Comparison of ENCODE assay signal across 25 mouse cellular contexts in genomic region chr1:157806296-157806695, GRCm38 (mm10).
DNase-seq lines count a peak whose midpoint lies in the region; ATAC-seq and TF ChIP-seq lines count a peak whose summit lies in the region.
"Had no signal": no experiment of that assay in that cellular context is flagged by ENCODE, and none has a peak within 500 bp of the region (broad histone marks: within the 10 kb centered on the region; RNA-seq: fewer than 3 reads in every experiment).

No protein-coding gene starts in this region.

- WGBS in kidney, adult 2 months, result 53% methylated on average over 1 of the region's 1 CpGs
- 81% methylated on average over 1 of the region's 1 CpGs for WGBS in kidney, embryonic 15.5 days

- H3K4me3 ChIP-seq in kidney, adult 2 months (ENCODE audit: insufficient read depth, low read depth, low read length), result no peak overlapping the region
- no peak overlapping the region for H3K4me3 ChIP-seq in kidney, embryonic 15.5 days (replicated peaks)
- H3K4me3 ChIP-seq: embryonic facial prominence, embryonic 10.5 days; embryonic facial prominence, embryonic 13.5 days; erythroblast, embryonic 14.5 days; forebrain, embryonic 12.5 days; forebrain, embryonic 15.5 days; hindbrain, embryonic 12.5 days; hindbrain, embryonic 15.5 days had no signal

- no peak overlapping the region for H3K9ac ChIP-seq in kidney, embryonic 15.5 days
- H3K9ac ChIP-seq: embryonic facial prominence, embryonic 13.5 days; forebrain, embryonic 12.5 days; forebrain, embryonic 15.5 days; hindbrain, embryonic 12.5 days; hindbrain, embryonic 15.5 days had no signal

- no peak for TF ChIP-seq POLR2A in kidney, adult 2 months (IDR thresholded peaks at IDR 0.05; ENCODE audit: low read depth, low read length)

- ATAC-seq in kidney, embryonic 15.5 days (replicated peaks; ENCODE audit: low FRiP score), result no peak
- ATAC-seq: CD4-positive, CD25-positive, alpha-beta regulatory T cell, adult 4 months; forebrain, embryonic 15.5 days had no signal

- H3K4me2 ChIP-seq in kidney, embryonic 15.5 days, result no peak overlapping the region
- H3K4me2 ChIP-seq: embryonic facial prominence, embryonic 13.5 days; forebrain, embryonic 12.5 days; forebrain, embryonic 15.5 days; heart, embryonic 11.5 days; hindbrain, embryonic 12.5 days; hindbrain, embryonic 15.5 days had no signal

- no peak for TF ChIP-seq CTCF in kidney, adult 2 months (conservative IDR thresholded peaks at IDR 0.05; ENCODE audit: insufficient read depth, insufficient read length, low read depth, low read length)

- H3K4me1 ChIP-seq in kidney, adult 2 months (ENCODE audit: control insufficient read depth, insufficient read depth, low read length), result no peaks in the 10 kb centered on the region; the same call in 1 of the 2 replicates
- 0 out of 2 replicates have a peak, but pooled peaks cover 2% of the 10 kb centered on the region for H3K4me1 ChIP-seq in kidney, embryonic 15.5 days
- H3K4me1 ChIP-seq: embryonic facial prominence, embryonic 10.5 days; forebrain, embryonic 12.5 days; hindbrain, embryonic 12.5 days; hindbrain, embryonic 15.5 days had no signal

- H3K9me3 ChIP-seq in kidney, embryonic 15.5 days (replicated peaks), result no peaks in the 10 kb centered on the region
- H3K9me3 ChIP-seq: embryonic facial prominence, embryonic 10.5 days; embryonic facial prominence, embryonic 13.5 days; forebrain, embryonic 12.5 days; forebrain, embryonic 15.5 days; hindbrain, embryonic 12.5 days; hindbrain, embryonic 15.5 days had no signal

- no peak overlapping the region for H3K27ac ChIP-seq in kidney, adult 2 months (ENCODE audit: insufficient read depth, low read depth, low read length)
- no peak overlapping the region for H3K27ac ChIP-seq in kidney, embryonic 15.5 days
- H3K27ac ChIP-seq: embryonic facial prominence, embryonic 10.5 days; embryonic facial prominence, embryonic 13.5 days; forebrain, embryonic 12.5 days; forebrain, embryonic 15.5 days; hindbrain, embryonic 12.5 days; hindbrain, embryonic 15.5 days had no signal

- no peaks in the 10 kb centered on the region; the same call in 1 of the 2 replicates for H3K27me3 ChIP-seq in kidney, adult 2 months (replicated peaks; ENCODE audit: control insufficient read depth, insufficient read depth, low read length)
- H3K27me3 ChIP-seq in kidney, embryonic 15.5 days, result no peaks in the 10 kb centered on the region
- H3K27me3 ChIP-seq: embryonic facial prominence, embryonic 13.5 days; forebrain, embryonic 12.5 days; forebrain, embryonic 15.5 days; hindbrain, embryonic 12.5 days; hindbrain, embryonic 15.5 days had no signal

- no peaks in the 10 kb centered on the region for H3K36me3 ChIP-seq in kidney, adult 2 months (ENCODE audit: control insufficient read depth, insufficient read depth, low read length)
- H3K36me3 ChIP-seq in kidney, embryonic 15.5 days, result no peaks in the 10 kb centered on the region
- H3K36me3 ChIP-seq: embryonic facial prominence, embryonic 10.5 days; embryonic facial prominence, embryonic 13.5 days; forebrain, embryonic 12.5 days; forebrain, embryonic 15.5 days; hindbrain, embryonic 12.5 days; hindbrain, embryonic 15.5 days had no signal

- peak; percentile 53 for DNase-seq in kidney, adult 2 months
- peak; percentile 9 for DNase-seq in kidney, postnatal 10 days
- peak; percentile 22 to 52 for DNase-seq in kidney, postnatal 25 days
- DNase-seq in left cerebral cortex, adult 9 months (ENCODE audit: low spot score in 2 of 2), result no peak
- no peak for DNase-seq in spleen, postnatal 36 days (ENCODE audit: low spot score in 2 of 2)
- DNase-seq: adrenal gland, adult 2 months; adrenal gland, postnatal 14 days; cerebellum, adult 11 months; cerebellum, adult 8-10 months; cerebellum, postnatal 10 days; cerebellum, postnatal 36 days; embryo, embryonic 11 days; gastrocnemius, postnatal 10 days; gastrocnemius, postnatal 36 days; heart, adult 11 months had no signal

Comparison
In these comparisons a context has a peak if more than half of its experiments do, and no peak if none do; other contexts are left out.
1. DNase-seq: peak in kidney, adult 2 months (single experiment), kidney, postnatal 10 days (single experiment) and kidney, postnatal 25 days (2 of 2); none in left cerebral cortex, adult 9 months (0 of 2) and spleen, postnatal 36 days (0 of 2).